Mouse (Mus musculus): ENCODE data around the gene Nrg3.

DNA sequence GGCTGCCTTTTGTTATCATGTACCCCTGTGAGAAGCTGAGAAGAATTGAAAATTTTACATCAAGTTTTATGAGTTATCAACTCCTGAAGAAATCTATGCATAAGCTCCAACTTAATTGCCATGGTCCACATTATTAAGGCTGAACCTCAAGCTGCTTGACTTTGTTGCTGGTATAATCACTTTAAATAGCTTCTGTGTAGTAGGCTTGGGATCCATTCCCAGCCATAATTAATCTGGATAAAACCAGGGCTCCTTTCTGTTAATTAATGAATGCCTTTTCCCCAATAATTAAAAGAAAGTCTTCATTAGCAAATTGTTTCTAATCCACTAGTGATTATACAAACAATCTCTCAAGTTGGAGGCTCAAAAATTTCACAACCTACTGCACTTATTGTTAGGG is 742.4 kb downstream of the Nrg3 start:
- TF ChIP-seq GATA1 (IDR thresholded peaks at IDR 0.05; ENCODE audit: low read length) (no peak), TAL1 (IDR thresholded peaks at IDR 0.05; ENCODE audit: low read length) (no peak)

Measured in erythroblast, embryonic 14.5 days (primary cell).